Mouse (Mus musculus) c-Kit-positive CD71-positive TER-119-negative erythroid progenitor cells, embryonic 14.5 days (primary cell): ENCODE measurements around the gene Bcl6b.

ENCODE experiments used
- DNase-seq: peaks from one replicate; pipeline ENCODE4 v3.0.0-alpha.2; 2013; ENCODE audit warnings: low read depth

The Bcl6b gene

GRCm38 (mm10) chr11:70229260-70230010 is at the start of gene Bcl6b:
Gene Bcl6b (minus strand): TSS chr11:70229798.
- no peak for DNase-seq

DNA sequence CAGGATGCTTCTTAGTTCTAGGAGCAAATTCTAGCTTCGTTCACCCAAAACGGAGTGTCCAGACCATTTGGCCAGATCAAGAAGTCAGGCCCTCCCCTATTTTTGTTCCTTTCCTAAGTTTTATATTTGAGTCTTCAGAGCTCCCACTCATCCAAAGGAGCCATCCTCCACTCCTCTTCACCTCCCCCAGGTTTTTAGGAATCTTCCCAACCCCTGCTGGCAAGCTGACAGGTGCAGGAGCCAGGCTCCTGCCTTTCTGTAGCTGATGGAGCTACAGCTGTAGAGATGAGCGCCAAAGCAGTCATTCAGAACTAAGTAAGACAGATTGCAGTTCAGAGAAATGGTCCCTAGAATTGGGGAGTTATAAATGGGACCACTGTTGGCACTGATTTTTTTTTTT is 49.4 kb upstream of the Bcl6b start:
- no peak for DNase-seq

DNA sequence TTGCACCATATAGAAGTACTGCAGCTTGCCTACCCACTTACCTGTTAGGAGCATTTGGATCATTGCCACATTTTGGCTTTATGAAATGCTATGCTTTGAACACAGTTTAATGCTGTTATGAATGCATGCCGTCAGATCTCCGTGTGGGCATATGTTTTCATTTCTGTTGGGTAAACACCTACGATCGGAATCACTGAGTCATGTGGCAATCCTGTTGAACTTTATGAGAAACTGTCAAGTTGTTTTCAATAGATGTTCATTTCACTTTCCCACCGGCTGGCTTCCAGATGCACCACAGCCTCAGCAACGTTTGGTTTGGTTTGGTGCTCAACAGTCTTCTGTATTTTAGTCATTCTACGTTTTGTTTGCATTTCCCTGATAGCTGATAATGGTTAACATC is 42.0 kb upstream of the Bcl6b start:
- DNase-seq, result no peak

DNA sequence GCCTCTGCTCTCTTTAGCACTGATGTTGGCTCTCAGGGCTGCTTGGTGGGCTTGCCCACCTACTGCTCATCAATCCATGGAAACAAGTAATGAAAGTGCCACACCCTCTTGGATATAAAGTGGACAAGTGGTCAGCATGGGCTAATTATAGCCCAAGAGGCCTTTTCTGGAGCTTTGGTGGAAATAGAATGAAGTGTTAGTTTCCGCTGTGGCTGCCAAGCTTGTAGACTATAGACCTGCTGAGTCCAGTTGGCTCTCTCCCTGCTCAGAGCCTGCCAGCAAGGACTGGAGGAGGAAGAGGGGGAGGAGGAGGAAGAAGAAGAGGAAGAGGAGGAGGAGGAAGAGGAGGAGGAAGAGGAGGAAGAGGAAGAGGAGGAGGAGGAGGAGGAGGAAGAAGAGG is 36.8 kb upstream of the Bcl6b start:
- DNase-seq, result no peak

- no peak for DNase-seq
These were observed 36.2 kb upstream of the Bcl6b start for GRCm38 (mm10) chr11:70265819-70266218.

GRCm38 (mm10) chr11:70265252-70265651 is 35.7 kb upstream of the Bcl6b start:
- DNase-seq, result no peak

DNA sequence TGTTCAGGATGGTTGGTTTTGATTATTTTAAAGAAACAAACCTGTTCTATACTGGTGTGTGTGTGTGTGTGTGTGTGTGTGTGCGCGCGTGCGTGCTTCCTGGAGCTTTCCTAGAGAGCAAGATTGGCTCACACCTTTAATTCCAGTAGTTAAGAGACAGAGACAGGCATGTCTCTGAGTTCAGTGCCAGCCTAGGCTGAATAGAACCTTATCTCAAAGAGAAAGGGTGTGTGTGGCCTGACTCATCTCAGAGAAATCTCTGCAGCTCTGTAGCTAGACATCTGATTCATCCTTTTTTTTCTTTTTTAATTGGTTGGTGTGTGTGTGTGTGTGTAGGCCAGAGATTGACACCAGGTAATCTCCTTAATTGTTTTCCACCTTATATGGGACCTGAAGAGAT is 29.4 kb upstream of the Bcl6b start:
- no peak for DNase-seq

- no peak for DNase-seq
These were observed 25.4 kb upstream of the Bcl6b start, which contains the start of gene Alox12 for GRCm38 (mm10) chr11:70254931-70255531. Gene Alox12 (minus strand): TSS chr11:70255353.

- DNase-seq, result no peak
These were observed 24.7 kb upstream of the Bcl6b start for GRCm38 (mm10) chr11:70254337-70254736.

- DNase-seq, result no peak
These were observed 22.3 kb upstream of the Bcl6b start for GRCm38 (mm10) chr11:70251853-70252252.

GRCm38 (mm10) chr11:70250150-70250549 is 20.6 kb upstream of the Bcl6b start:
- DNase-seq, result no peak

DNA sequence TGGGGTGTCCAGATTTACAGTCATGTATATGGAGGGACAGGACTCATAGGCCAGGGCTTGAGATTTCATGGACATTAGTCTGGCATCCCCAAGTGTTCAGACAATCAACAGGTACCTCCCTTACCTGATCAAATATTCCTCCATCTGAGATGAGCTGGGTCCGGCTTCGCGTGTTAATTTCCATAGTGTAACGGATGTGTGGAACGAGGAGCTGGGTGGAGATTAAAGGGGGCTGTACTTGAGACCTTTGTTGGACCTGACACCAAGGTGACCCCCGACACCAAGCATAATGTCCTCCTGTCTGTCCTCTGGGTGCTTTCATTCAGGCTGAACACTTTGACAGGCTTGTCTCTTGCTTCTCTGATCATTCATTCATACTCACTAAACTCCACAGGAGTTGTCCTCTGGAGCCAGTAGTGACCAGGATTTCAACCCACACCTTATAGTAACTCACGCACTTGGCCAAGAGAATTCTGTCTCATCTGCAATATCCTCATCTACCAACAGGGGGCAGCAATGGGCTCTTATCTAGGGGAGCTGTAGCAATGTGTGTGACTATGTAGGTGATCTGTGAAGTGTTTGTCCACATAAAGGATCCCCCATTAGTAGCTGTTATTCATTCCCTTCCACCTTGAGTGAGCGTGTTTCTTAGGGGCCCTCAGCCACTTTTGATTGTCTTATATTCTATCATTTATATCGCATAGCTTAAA is 17.7 kb upstream of the Bcl6b start:
- DNase-seq, result no peak

DNA sequence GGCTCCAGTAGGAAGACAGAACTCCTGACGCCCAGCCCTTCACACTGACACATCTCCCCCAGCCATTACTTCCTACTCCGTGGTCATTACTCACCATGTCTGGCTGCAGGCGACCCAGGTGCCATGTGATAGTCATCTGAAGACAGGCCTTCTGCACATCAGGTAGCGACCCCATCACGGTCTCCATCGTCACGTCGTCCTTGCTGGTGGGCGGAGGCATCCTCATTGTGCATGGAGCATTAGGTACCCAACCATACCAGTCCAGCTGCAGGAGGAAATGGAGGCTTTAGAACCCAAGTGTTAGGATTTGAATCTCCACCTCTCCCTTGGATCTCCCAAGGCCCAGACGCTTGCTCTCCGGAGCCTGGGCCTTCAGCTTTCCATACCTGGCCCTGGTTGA is 13.0 kb upstream of the Bcl6b start:
- DNase-seq, result no peak

GRCm38 (mm10) chr11:70239541-70240279 is 10.1 kb upstream of the Bcl6b start, which contains the start of the genes Gm21988 and Rnasek:
Gene Gm21988 (minus strand): TSS chr11:70239830.
Gene Rnasek (minus strand): TSS chr11:70239842.
- no peak for DNase-seq

- DNase-seq, result no peak
These were observed 9.2 kb upstream of the Bcl6b start for GRCm38 (mm10) chr11:70238591-70239440.

DNA sequence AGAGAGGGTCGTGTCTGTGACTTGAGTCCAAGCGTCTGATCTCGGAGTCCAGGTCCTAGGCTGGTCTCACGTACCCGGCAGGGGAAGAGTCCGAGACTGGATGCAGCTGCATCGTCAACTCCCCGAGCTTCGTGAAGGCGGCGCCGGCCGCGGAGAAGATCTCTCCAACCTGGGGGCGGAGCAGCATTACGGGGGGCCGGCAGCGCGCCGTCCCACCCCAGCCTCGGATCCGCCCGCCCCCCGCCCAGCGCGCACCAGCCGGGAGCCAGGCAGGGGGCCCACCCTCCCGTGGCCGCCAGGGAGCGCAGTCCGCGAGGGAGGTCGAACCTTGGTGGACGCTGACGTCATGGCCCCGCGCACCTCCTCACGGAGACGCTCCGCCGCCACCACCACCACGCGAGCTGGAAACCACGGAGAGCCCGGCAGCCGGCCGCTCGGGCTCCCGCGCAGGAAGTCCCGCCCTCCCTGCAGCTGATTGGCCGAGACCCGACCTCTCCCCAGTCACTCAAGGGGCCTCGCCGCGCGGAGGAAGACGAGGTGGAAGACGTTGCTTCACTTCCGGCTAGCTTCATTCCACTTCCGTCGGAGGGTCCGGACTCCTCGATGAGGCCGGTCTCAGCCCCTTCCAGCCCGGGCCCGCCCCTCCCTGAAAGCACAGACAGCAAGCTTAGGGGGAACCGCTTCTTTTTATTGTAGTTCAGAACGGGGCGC is 8.0 kb upstream of the Bcl6b start, which contains the start of gene 0610010K14Rik:
TSS of gene 0610010K14Rik (minus strand) at position 458 of the 711 bp plus-strand sequence.
- DNase-seq, result peak; percentile 90

DNA sequence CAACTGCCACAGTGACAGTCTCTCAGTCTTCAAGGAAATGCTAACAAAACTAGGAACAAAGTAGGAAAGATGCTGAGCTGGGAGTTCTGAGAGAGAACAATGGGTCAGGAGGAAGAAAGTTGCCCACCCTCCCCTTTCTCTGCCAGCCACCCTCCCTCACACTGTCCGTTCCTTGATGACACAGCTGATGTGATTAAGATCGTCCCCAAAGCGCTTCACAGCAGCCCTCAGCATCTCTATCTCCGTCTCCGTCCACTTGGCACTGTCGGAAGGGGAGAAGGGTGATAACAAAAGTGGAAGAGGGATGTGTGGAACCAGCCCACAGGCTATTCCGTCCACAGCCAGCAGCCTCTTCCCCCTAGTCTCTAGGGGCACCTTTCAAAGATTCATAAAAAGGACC is 7.1 kb upstream of the Bcl6b start:
- no peak for DNase-seq

DNA sequence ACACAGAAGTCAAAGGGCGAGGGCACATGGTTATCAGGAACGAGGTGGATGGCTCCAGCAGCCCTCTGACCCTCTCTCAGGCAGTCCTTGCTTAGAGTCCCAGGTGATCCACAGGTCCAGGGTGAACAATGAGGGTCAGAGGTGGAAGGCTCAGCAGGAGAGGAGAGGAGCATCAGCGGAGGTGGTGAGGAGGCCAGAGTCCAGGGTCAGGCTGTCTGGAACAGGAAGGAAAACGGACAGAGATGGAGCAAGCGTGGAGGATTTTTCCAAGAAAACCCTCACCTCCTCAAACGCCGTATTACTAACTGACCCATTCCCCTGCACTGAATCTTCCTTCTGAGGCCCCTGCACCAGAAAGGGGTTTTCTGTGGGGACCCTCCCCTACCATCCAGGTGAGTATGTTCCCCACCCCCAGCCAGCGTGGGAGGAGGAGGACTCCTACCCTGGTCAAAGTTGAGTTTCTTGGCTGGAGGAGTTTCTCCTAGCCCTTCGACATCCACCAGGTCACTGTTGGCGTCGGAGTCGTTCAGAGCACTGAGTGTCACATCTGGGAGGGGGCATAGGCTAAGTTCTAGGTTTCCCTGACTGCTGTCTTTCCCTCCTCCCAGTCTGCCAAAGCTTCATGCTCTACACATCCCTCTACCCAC is 5.8 kb upstream of the Bcl6b start:
- no peak for DNase-seq

DNA sequence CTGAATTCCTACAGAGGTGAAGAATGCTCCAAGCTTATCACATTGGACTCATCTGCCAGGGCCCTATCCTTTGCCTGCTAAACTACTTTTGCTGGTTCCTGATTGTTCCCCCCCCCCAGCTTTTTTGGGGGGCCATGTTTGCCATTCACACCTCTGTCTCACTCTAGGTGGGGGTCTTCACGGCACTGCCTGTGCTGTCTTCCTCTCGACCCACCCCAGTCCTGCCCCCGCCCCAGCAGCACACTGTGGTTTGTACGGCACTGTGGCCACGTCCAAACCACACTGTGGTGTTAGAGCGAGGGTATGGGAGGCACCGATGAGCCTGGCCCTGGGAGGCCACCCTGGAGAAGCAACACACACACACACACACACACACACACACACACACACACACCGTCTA is 4.9 kb upstream of the Bcl6b start:
- no peak for DNase-seq

GRCm38 (mm10) chr11:70234037-70234436 is 4.4 kb upstream of the Bcl6b start:
- DNase-seq, result no peak
